Mouse (Mus musculus) mouse embryonic stem cell (cell line): Measurements from ENCODE around the gene Rnf123.

Experiments used
- in situ Hi-C, 2 experiments: fragments of 300-500 bp; cut with MboI; formaldehyde crosslinking; loops; 1 replicate in 1 of 2; 3 replicates in 1 of 2; pipeline ENCODE4 v1.14.3; 2019 to 2020; ENCODE audit warnings: low sequenced_read_pairs in 2 of 2, low pct_unique_long_range_greater_than_20kb in 1 of 2, mixed read lengths in 1 of 2; ENCODE audit not compliant: unreplicated experiment in 1 of 2

Gene Rnf123

GRCm38 (mm10) chr9:108082988-108083431, at the start of gene Rnf123:
Rnf123 (minus strand) TSS chr9:108083346.
- in situ Hi-C loops: no loop called here

GRCm38 (mm10) chr9:108132373-108132772, 49.2 kb upstream of the Rnf123 start:
- in situ Hi-C loops: loop anchor here in 1 of 2 experiments (10.0 kb wide), 1 partner anchor 142 kb away; no protein-coding TSS in a partner anchor

- in situ Hi-C loops: loop anchor here in 1 of 2 experiments (10.0 kb wide), 1 partner anchor 143 kb away; no protein-coding TSS in a partner anchor
Measured at GRCm38 (mm10) chr9:108131502-108131901, 48.4 kb upstream of the Rnf123 start.

GRCm38 (mm10) chr9:108129042-108129948, 46.1 kb upstream of the Rnf123 start:
- in situ Hi-C loops: no loop called here

- in situ Hi-C loops: no loop called here
Measured at GRCm38 (mm10) chr9:108128248-108128647, 45.1 kb upstream of the Rnf123 start.

GRCm38 (mm10) chr9:108126436-108127180, 43.5 kb upstream of the Rnf123 start:
- in situ Hi-C loops: no loop called here

GRCm38 (mm10) chr9:108125731-108126130, 42.6 kb upstream of the Rnf123 start:
- in situ Hi-C loops: no loop called here

- in situ Hi-C loops: no loop called here
Measured at GRCm38 (mm10) chr9:108123916-108124315, 40.8 kb upstream of the Rnf123 start.

- in situ Hi-C loops: no loop called here
Measured at GRCm38 (mm10) chr9:108121170-108121969, 38.2 kb upstream of the Rnf123 start.

- in situ Hi-C loops: no loop called here
Measured at GRCm38 (mm10) chr9:108120671-108121070, 37.5 kb upstream of the Rnf123 start.

- in situ Hi-C loops: no loop called here
Measured at GRCm38 (mm10) chr9:108119891-108120411, 36.8 kb upstream of the Rnf123 start.

- in situ Hi-C loops: no loop called here
Measured at GRCm38 (mm10) chr9:108117143-108117542, 34.0 kb upstream of the Rnf123 start.

GRCm38 (mm10) chr9:108115290-108116077, 32.3 kb upstream of the Rnf123 start:
- in situ Hi-C loops: no loop called here

GRCm38 (mm10) chr9:108112719-108113340, 29.7 kb upstream of the Rnf123 start:
- in situ Hi-C loops: no loop called here

- in situ Hi-C loops: no loop called here
Measured at GRCm38 (mm10) chr9:108111593-108112121, 28.5 kb upstream of the Rnf123 start.

- in situ Hi-C loops: no loop called here
Measured at GRCm38 (mm10) chr9:108111101-108111592, 28.0 kb upstream of the Rnf123 start.

- in situ Hi-C loops: no loop called here
Measured at GRCm38 (mm10) chr9:108110160-108110559, 27.0 kb upstream of the Rnf123 start.
